Mouse (Mus musculus): ENCODE data around the gene Numa1.
"Not testable (repeated sequence)": the region's sequence is repeated elsewhere in the genome, so short reads cannot be mapped to it uniquely, and the experiment has no call there.

Numa1 gene

DNA sequence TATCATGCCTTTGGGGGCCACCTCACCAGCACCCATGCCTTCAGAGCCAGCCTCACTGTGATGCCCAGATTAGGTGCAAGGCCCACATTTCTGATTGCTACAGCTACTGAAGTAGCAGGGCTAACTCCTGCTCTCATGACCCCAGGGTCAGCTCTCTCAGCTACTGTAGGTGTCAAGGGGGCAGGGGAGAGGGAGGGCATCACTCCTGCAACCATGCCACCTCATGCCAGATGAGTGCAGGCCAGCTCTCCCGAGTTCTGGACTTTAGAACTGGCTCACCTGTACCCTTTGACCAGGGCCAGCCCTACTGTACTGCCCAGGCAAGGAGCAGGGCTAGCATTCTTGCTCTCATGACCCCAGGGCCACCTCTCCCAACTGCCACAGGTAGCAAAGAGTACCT, 48.8 kb downstream of the Numa1 start:
- no peak for DNase-seq (ENCODE audit: low read depth, low spot score)

DNA sequence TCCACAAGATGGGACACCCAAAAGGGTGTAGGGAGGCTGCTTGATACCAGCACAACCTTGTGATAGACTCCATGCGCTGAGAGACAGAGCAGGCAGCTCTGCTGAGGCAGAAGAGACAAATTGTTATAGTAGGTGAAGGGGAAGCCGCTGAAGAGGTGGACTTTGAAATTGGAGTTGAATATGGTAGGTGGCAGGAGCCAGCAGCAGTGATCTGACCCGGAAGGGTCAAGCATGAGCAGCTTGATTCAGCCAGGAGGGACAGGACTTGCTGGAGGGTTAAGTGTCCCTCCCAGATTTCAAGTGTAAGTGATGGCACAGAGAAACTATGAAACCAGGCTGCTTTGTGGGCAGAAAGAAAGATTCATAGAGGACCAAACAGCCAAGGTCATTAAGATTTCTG, 51.2 kb downstream of the Numa1 start:
- no peak for DNase-seq (ENCODE audit: low read depth, low spot score)

DNA sequence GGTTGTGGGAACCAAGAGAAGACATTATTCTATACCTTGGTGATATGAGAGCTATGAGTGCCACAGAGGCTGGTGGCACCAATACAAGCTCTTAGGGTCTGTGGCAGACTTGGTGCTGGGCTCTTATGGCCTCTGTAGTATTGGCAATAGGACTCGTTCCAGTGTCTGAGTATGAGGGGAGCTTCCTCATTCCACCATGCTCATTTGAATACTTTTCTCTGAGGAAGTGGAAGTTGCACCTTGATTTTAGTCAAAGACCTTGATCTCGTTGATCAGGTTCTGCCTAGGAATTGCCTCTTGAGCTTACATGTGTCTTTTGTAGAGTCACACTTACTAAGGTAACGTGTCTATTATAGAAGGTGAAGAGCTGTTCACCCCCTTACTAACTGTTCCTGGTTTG, 60.3 kb downstream of the Numa1 start:
- DNase-seq (ENCODE audit: low read depth, low spot score): peak; percentile 62

DNA sequence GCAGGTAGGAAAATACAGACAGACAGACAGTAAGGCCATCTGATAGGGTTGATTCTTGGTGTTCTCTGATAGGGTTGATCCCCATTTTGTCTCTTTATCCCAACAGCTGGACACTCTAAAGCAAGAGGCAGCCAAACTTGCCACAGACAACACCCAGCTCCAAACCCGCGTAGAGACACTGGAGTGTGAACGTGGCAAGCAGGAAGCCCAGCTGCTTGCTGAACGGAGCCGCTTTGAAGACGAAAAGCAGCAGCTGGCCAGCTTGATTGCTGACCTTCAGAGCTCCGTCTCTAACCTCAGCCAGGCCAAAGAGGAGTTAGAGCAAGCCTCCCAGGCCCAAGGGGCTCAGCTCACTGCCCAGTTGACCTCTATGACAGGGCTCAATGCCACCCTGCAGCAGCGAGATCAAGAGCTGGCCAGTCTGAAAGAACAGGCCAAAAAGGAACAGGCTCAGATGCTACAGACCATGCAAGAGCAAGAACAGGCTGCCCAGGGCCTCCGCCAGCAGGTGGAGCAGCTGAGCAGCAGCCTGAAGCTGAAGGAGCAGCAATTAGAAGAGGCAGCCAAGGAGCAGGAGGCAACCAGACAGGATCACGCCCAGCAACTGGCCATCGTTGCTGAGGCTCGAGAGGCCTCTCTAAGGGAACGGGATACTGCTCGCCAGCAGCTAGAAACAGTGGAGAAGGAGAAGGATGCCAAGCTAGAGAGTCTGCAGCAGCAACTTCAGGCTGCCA, 64.5 kb downstream of the Numa1 start:
- peak; percentile 74 for DNase-seq (ENCODE audit: low read depth, low spot score)

DNA sequence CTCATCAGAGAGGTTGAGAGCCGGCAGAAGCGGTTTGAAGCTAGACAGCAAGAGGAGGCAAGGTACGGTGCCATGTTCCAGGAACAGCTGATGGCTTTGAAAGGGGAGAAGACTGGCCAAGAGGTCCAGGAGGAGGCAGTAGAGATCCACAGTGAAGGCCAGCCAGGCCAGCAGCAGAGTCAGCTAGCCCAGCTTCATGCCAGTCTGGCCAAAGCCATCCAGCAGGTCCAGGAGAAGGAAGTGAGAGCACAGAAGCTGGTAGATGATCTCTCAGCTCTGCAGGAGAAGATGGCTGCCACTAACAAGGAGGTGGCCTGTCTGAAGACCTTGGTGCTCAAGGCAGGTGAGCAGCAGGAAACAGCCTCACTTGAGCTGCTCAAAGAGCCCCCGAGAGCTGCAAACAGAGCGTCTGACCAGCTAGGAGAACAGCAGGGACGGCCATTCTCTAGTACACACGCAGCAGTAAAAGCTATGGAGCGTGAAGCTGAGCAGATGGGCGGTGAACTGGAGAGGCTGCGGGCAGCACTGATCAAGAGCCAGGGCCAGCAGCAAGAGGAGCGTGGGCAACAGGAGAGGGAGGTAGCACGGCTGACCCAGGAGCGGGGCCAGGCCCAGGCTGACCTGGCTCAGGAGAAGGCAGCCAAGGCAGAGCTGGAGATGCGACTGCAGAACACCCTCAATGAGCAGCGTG, 65.7 kb downstream of the Numa1 start:
- peak; percentile 51 for DNase-seq (ENCODE audit: low read depth, low spot score)

DNA sequence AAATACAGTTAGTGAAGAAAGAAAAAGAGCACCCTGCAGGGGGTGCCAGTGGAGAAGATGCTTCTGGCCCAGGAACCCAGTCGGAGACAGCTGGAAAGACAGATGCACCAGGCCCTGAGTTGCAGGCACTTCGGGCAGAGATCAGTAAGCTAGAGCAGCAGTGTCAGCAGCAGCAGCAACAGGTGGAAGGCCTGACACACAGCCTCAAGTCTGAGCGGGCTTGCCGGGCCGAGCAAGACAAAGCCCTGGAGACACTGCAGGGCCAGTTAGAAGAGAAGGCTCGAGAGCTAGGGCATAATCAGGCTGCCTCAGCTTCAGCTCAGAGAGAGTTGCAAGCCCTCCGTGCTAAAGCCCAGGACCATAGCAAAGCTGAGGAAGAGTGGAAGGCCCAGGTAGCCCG, 66.4 kb downstream of the Numa1 start:
- DNase-seq (ENCODE audit: low read depth, low spot score): no peak

DNA sequence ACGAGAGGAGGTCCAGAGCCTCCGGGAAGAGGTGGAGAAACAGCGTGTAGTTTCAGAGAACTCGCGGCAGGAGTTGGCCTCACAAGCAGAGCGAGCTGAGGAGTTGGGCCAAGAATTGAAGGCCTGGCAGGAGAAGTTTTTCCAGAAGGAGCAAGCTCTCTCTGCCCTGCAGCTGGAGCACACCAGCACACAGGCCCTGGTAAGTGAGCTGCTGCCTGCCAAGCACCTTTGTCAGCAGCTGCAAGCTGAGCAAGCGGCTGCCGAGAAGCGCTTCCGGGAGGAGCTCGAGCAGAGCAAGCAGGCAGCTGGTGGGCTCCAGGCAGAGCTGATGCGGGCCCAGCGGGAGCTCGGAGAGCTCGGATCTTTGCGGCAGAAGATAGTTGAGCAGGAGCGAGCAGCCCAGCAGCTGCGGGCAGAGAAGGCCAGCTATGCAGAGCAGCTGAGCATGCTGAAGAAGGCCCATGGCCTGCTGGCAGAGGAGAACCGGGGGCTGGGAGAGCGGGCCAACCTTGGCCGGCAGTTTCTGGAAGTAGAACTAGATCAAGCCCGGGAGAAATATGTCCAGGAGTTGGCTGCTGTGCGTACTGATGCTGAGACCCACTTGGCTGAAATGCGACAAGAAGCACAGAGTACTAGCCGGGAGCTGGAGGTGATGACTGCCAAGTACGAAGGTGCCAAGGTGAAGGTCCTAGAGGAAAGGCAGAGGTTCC, 67.2 kb downstream of the Numa1 start:
- DNase-seq (ENCODE audit: low read depth, low spot score): no peak

DNA sequence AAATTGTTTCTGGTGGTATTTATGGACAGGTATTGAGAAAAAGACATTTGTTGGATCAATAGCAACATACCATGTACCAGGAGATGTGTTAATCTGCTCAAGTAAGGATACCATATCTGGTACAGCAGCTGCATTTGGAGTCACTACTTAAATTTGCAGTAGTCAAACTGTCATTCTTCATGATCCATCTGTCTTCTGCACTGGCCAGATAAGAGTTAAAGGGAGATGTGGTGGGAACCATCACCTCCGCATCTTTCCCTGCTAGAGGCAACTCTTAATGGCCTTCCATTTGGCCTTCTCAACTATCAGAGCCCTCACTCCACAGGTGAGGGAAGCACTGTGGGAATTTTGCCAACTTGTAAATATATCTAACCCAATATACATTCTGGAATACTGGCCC, 72.6 kb downstream of the Numa1 start:
- DNase-seq (ENCODE audit: low read depth, low spot score): no peak

DNA sequence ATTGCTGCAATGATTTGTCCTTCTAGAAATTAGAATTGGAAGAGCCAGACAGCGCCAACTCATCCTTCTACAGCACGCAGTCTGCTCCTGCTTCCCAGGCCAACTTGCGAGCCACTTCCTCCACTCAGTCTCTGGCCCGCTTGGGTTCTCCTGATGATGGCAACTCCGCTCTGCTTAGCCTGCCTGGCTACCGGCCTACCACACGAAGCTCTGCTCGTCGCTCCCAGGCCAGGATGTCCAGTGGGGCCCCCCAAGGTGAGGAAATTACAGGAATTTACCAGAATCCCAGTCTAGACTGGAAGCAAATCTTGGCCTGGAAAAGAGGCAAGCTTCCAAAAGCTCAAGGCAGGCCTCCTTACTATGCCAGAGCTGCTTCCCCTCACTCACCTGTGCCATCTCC, 77.9 kb downstream of the Numa1 start:
- DNase-seq (ENCODE audit: low read depth, low spot score): no peak

DNA sequence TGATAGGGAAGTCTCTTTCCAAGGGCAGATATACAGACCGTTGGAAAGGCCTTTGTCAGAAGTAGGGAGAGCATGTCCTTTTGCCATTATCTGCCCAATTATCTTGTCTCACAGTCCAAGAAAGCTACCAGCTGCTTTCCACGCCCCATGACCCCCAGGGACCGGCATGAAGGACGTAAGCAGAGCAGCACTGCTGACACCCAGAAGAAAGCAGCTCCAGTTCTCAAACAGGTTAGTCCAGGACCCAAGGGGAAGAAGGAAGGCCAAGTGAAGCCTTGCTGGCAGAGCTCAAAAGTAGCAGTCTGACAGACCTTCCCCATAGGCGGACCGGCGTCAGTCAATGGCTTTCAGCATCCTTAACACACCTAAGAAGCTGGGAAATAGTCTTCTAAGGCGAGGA, 79.5 kb downstream of the Numa1 start:
- DNase-seq (ENCODE audit: low read depth, low spot score): no peak

DNA sequence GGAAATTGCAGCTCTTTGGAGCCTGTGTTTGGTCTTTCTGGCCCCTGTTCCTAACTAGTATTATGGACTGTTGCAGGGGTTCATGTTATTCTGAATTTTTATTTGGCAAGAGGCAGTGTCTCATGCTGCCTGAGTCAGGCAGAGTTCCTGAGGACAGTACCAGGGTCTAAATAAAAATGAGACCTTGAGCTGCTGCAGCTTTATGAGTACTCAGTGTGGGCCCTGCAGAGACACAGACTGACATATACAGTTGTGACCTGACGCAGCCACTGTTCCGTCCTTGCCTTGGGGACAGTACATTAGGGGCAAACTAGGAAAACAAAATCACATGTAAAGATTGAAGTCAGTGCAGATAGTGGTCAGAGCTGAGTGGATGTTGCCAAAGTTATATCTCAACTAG, 81.1 kb downstream of the Numa1 start:
- DNase-seq (ENCODE audit: low read depth, low spot score): no peak

DNA sequence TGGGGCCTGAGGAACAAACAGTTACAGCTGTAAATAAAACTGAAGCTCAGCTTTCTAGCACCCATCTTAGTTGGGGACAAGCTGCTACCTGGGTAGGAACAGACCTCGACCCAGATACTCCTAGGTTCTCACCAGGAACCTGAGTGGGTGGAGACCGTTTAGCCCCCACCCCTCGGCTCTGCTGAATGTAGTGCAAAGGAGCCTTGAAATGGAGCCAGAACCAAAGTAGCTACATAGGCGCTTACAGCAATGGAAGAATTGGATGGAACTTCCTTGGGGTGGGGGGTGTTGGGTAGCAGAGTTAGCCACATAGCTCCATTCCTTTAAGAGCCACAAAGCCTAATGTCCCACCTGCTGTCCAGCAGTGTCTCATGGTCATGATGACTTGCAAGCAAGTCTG, 83.0 kb downstream of the Numa1 start:
- DNase-seq (ENCODE audit: low read depth, low spot score): no peak

DNA sequence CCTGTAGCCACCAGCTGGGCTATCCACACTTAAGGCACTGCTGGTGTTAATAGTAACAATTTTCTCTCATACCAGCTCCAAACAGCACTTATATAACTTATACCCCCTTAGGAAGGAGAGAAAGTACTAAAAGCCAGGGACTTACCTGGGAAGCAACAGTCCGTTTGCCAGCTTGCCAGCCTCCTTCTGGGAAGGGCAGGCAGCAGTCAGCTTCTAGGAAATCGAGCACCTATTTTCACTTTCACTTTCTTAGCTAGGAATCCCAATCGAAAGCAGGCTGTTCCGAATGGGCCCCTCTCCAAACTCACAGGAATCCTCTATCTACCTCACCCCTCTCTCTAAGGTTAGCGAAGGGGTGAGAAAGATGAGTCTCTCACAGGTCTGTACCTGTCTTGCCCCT, 83.5 kb downstream of the Numa1 start:
- DNase-seq (ENCODE audit: low read depth, low spot score): no peak

DNA sequence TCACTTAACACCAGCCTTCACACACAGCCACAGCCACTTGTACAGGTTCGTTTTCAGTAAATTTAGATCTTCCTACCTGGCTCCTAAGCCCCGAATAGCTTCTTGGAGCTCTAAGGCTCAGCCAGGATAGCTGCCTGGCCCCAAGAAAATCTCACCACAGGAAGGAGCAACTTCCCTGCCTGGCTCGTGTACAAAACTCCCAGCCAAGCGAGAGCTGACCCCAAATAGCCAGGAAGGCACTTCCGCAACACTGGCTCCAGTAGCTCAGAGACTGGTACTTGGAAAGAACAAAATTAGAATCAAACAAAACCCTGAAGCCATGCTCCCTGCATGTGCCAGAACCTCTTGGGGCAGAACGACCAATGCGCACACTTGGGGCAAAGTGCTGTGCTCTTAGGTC, 84.1 kb downstream of the Numa1 start:
- DNase-seq (ENCODE audit: low read depth, low spot score): no peak

DNA sequence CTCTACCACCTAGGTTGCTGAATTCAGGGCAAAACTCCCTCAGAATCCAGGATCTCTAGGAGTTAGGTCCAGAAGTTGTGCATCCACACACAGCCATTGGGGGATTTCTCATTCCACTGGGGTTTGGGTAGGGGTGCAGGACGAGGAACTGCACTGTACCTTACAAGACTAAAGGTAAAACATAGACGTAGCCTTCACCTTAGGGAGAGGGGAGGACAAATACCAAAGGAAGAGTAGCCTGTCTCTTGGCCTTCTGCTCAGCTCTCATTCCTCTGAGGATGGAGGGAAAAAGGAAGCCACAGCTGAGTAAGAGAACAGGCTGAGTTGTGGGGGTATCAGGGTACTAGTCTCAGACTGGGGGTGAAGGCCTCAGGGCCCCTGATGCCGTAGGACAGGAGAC, 84.7 kb downstream of the Numa1 start, which contains the start of gene Il18bp:
Gene Il18bp (minus strand): TSS at position 101 of the 400 bp plus-strand sequence.
- no peak for DNase-seq (ENCODE audit: low read depth, low spot score)

DNA sequence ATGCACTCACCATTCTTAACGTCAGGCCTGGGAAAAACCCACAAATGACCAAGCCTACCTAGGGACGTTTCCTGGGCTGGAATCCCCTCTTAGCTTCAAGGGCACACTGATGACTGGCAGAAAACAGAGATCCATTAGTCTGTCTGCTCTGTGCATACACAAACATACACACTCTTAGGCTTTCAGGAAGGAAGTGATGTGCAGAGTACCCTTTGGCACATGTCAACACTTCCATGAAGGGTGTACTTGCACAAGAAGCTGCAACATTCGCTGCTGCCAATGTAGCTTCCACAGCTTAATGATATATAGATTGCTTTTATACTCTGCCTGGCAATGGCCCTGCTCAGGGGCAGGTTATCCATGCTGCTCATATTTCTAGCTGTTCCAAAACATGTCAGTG, 85.5 kb downstream of the Numa1 start:
- DNase-seq (ENCODE audit: low read depth, low spot score): no peak

DNA sequence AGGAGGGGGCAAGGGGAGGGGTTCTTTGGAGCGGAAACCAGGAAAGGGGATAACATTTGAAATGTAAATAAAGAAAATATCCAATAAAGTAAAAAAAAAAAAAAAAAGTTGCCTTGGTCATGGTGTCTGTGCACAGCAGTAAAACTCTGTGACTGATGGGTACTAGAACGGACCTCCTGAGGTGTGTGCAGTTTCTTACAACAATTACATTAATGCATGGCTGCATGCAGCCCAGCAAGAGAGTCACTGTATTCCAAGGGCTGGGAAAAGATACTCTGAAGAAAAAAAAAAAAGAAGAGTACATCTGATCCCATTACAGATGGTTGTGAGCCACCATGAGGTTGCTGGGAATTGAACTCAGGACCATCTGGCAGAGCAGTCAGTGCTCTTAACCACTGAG, 87.0 kb downstream of the Numa1 start:
- DNase-seq (ENCODE audit: low read depth, low spot score): not testable (repeated sequence)

DNA sequence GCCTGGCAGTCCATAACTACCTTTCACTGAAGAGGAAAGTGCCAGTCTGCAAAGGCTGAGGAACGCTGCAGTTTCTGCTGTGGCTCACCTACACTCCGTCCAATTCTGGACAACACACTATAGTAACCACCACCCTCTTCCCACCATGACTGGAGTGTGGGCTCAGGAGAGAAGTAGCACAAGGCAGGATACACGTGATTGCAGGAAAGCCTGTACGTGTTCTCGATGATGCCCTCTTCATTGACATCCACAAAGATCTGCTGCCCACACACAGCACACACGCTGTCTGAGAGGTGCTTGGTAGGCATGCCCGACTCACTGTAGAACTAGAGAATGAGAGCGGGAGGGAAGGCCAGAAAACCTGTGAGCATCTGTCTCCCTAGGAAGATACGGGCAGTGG, 89.9 kb downstream of the Numa1 start:
- no peak for DNase-seq (ENCODE audit: low read depth, low spot score)

DNA sequence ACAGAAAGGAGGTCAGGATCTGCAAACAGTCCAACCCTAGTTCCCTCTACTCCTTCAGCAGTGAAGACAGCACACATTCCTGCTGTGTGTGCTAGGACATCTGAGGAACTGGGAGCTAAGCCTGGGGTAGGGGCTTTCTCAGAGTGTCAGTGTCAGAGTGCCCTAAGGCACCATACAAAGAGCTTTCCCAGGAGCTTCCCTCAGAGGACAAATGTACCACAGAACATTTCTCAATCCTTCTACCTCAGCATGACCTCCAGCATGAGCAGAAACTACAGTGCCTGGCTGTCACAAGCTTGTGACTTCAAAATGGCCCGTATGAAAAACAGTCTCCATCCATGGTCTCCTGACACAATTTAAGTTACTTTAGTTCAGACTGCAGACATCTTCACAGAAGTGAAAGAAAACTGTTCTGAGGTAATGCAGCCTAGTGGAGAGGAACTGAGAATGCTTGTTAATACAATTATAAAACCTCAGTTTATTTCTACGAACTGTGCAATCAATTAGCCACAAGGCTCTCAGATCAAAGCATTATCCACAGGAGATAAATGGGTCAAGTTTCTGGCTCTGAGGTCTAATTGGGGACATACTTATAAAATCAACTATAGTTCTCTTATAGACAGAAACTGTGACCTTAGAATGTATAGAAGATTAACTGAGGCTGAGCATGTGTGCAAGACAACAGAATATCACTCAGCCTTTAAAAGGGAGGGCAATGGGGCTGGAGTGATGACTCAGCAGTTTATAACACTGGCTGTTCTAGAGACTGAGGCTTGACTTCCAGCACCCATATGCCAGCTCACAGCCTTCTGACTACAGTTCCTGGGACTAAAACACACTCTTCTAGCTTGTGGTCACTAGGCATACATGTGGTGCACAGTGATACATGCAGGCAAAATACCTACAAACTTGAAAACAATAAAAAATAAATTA, 91.5 kb downstream of the Numa1 start:
- peak; percentile 55 for DNase-seq (ENCODE audit: low read depth, low spot score)

DNA sequence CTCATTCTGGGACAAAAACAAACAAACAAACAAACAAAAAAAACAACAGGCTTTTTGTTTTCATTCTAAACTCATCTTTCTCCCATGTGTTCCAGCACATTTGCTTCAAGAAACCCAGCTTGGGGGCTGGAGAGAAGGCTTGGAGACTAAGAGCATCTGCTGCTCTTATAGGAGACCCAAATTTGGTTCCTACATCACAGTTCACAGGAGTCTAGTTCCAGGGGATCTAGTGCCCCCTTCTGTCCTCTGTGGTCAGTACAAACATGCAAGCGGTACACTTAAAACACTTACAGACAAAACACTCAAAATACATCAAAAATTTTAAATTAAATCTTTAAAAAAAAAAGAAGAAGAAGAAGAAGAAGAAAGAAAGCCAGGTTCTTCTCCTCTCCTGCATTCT, 101.0 kb downstream of the Numa1 start:
- DNase-seq (ENCODE audit: low read depth, low spot score): peak; percentile 38

DNA sequence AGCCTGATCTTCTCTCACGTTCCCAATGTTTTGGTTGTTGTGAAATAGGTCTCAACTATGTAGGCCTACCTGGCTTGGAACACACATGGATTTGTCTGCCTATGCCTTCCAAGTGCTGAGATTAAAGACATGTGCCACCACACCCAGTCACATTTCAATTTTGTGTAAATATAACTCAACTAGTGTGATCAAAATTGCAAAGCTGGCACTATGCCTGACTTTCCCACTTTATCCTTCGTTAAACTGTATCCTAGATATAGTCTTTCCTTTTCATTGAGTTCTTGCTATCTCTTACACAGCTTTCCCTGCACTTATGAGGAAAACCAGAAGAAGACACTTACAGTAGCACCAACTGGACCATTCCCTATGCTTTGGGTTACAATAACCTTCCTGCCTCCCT, 101.6 kb downstream of the Numa1 start:
- no peak for DNase-seq (ENCODE audit: low read depth, low spot score)

DNA sequence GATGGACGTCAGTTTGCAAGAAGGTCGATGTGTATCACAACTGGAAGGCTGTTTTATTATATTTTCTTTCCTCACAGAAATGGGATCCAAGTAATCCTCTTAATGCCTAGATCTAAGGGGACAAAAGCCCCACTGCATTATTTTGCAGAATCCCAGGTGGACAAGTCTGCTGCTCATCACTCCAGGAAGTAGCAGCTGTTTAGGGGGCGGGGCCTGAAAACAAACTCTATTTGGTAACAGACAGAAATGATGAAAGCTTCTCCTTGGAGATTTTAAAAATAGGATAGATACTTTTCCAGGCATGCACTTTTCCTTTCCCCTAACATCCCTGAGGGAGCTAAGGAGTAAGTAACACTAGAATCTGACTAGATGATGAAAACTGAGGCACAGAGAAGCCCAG, 103.4 kb downstream of the Numa1 start:
- DNase-seq (ENCODE audit: low read depth, low spot score): no peak

Data from A20 (cell line).